Mouse (Mus musculus) forebrain, embryonic 14.5 days (tissue): ENCODE measurements around the gene Fkbpl. TPM values are rescaled to one million over a fixed set of nuclear protein-coding genes. Genes with fewer than 3 reads are reported as not detected.

Experiments
- ATAC-seq: fragments of 200-750 bp; cut with Nextera tagmentation; 2 replicates; pipeline ENCODE4 v1.8.0; 2017; ENCODE audit warnings: mild to moderate bottlenecking, moderate library complexity
- DNase-seq: peaks from one replicate; pipeline ENCODE4 v3.0.0-alpha.2; 2015; ENCODE audit warnings: low spot score
- H3K27ac ChIP-seq: fragments of 300-500 bp; sonication (generic); 2 replicates; pipeline ENCODE4 v1.5.1; 2014; ENCODE audit warnings: low read depth, mild to moderate bottlenecking, control low read depth, low read length, moderate library complexity
- H3K27me3 ChIP-seq: fragments of 300-500 bp; sonication (generic); replicated peaks from 2 replicates; pipeline ENCODE4 v1.6.1; 2014; ENCODE audit warnings: low read length, control low read depth, mixed read lengths; ENCODE audit not compliant: control insufficient read depth, insufficient read depth
- H3K36me3 ChIP-seq: fragments of 300-500 bp; sonication (generic); 2 replicates; pipeline ENCODE4 v1.6.1; 2014; ENCODE audit warnings: low read length, control low read depth; ENCODE audit not compliant: control insufficient read depth, insufficient read depth
- H3K4me1 ChIP-seq: fragments of 300-500 bp; sonication (generic); 2 replicates; pipeline ENCODE4 v1.6.1; 2014; ENCODE audit warnings: antibody characterized with exemption, low read length, control low read depth; ENCODE audit not compliant: control insufficient read depth, insufficient read depth
- H3K4me2 ChIP-seq: fragments of 300-500 bp; sonication (generic); 2 replicates; pipeline ENCODE4 v1.6.1; 2014; ENCODE audit warnings: mild to moderate bottlenecking, control low read depth, low read length
- H3K4me3 ChIP-seq: fragments of 300-500 bp; sonication (generic); 2 replicates; pipeline ENCODE4 v1.5.1; 2014; ENCODE audit warnings: low read depth, low read length, control low read depth
- H3K9ac ChIP-seq: fragments of 300-500 bp; sonication (generic); 2 replicates; pipeline ENCODE4 v1.6.1; 2014; ENCODE audit warnings: mild to moderate bottlenecking, low read length, control low read depth, moderate library complexity
- H3K9me3 ChIP-seq: fragments of 300-500 bp; sonication (generic); replicated peaks from 2 replicates; pipeline ENCODE4 v1.6.1; 2016; ENCODE audit warnings: low read length, control low read depth, mixed read lengths; ENCODE audit not compliant: control insufficient read depth
- WGBS: fragments of 180-500 bp; shearing (Covaris S2); extraction: QIAGEN DNeasy Blood & Tissue Kit; methylation state at CpG from one replicate; pipeline ENCODE4 v1.1.7; 2014; 5-methylcytosine and 5-hydroxymethylcytosine counted together
- polyA plus RNA-seq: library from polyadenylated mRNA; unstranded; fragments of >200 nt; fragmentation: Nextera tagmentation; extraction: Ambion mirVana; gene quantifications from 2 replicates; pipeline ENCODE4 v1.2.1, GENCODE M21; 2014

Fkbpl gene
- polyA plus RNA-seq, 1 experiment from 2014 or later = 12.6 TPM

GRCm38 (mm10) chr17:34605609-34606008 lies 39.0 kb upstream of the Fkbpl start:
- Histone ChIP-seq H3K27me3 (no peaks in the 10 kb centered on the region), H3K9me3 (no peaks in the 10 kb centered on the region), H3K4me2 (peak overlapping the region; percentile 77), H3K4me1 (peaks cover 23% of the 10 kb centered on the region), H3K9ac (peak overlapping the region; percentile 98), H3K27ac (peak overlapping the region; percentile 85), H3K4me3 (peak overlapping the region; percentile 92), H3K36me3 (peaks cover 21% of the 10 kb centered on the region)
- WGBS = 0% methylated on average over 21 of the region's 30 CpGs
- peak; percentile 57 for ATAC-seq
- DNase-seq = peak; percentile 97

GRCm38 (mm10) chr17:34606186-34607039 lies 38.2 kb upstream of the Fkbpl start:
- whole genome bisulfite sequencing = 17% methylated on average over 32 of the region's 32 CpGs
- H3K4me1 ChIP-seq = peaks cover 23% of the 10 kb centered on the region
- no peaks in the 10 kb centered on the region for H3K27me3 ChIP-seq

GRCm38 (mm10) chr17:34607997-34608396 lies 36.6 kb upstream of the Fkbpl start:
- H3K4me3 ChIP-seq = no peak overlapping the region
- no peaks in the 10 kb centered on the region for H3K27me3 ChIP-seq
- ATAC-seq = no peak
- H3K9ac ChIP-seq = no peak overlapping the region
- no peaks in the 10 kb centered on the region for H3K9me3 ChIP-seq
- H3K4me2 ChIP-seq = no peak overlapping the region
- H3K4me1 ChIP-seq = peaks cover 19% of the 10 kb centered on the region
- no peak for DNase-seq
- H3K36me3 ChIP-seq = peaks cover 30% of the 10 kb centered on the region
- WGBS = 76% methylated on average over 7 of the region's 7 CpGs
- H3K27ac ChIP-seq = no peak overlapping the region

More at GRCm38 (mm10) chr17:34606186-34607039, 38.2 kb upstream of the Fkbpl start:
- Histone ChIP-seq H3K9me3 (no peaks in the 10 kb centered on the region), H3K4me3 (peak overlapping the region; percentile 92), H3K9ac (peak overlapping the region; percentile 98), H3K4me2 (peak overlapping the region; percentile 77), H3K27ac (peak overlapping the region; percentile 85), H3K36me3 (peaks cover 21% of the 10 kb centered on the region)
- DNase-seq (no peak), ATAC-seq (no peak)

GRCm38 (mm10) chr17:34611050-34611449 lies 33.5 kb upstream of the Fkbpl start:
- H3K4me3 ChIP-seq = no peak overlapping the region
- WGBS = 92% methylated on average over 8 of the region's 8 CpGs
- H3K4me2 ChIP-seq = no peak overlapping the region
- H3K36me3 ChIP-seq = peaks cover 59% of the 10 kb centered on the region
- DNase-seq = no peak
- no peaks in the 10 kb centered on the region for H3K9me3 ChIP-seq
- no peaks in the 10 kb centered on the region for H3K27me3 ChIP-seq
- no peak overlapping the region for H3K27ac ChIP-seq
- ATAC-seq = no peak
- H3K4me1 ChIP-seq = peaks cover 9% of the 10 kb centered on the region
- no peak overlapping the region for H3K9ac ChIP-seq

GRCm38 (mm10) chr17:34613054-34613645 lies 31.4 kb upstream of the Fkbpl start:
- Histone ChIP-seq H3K9me3 (no peaks in the 10 kb centered on the region), H3K4me3 (no peak overlapping the region), H3K4me2 (no peak overlapping the region), H3K36me3 (peaks cover 73% of the 10 kb centered on the region), H3K4me1 (no peaks in the 10 kb centered on the region), H3K27ac (no peak overlapping the region), H3K9ac (no peak overlapping the region), H3K27me3 (no peaks in the 10 kb centered on the region)
- WGBS = 89% methylated on average over 11 of the region's 11 CpGs
- DNase-seq (no peak), ATAC-seq (no peak)

- H3K4me2 ChIP-seq = no peak overlapping the region
- H3K9ac ChIP-seq = no peak overlapping the region
- DNase-seq (no peak), ATAC-seq (no peak)
- peaks cover 71% of the 10 kb centered on the region for H3K36me3 ChIP-seq
- no peaks in the 10 kb centered on the region for H3K4me1 ChIP-seq
- H3K27ac ChIP-seq = no peak overlapping the region
- H3K9me3 ChIP-seq = no peaks in the 10 kb centered on the region
- no peaks in the 10 kb centered on the region for H3K27me3 ChIP-seq
- no peak overlapping the region for H3K4me3 ChIP-seq
- 84% methylated on average over 10 of the region's 10 CpGs for WGBS
These were observed 30.7 kb upstream of the Fkbpl start for GRCm38 (mm10) chr17:34613830-34614229.

- H3K4me2 ChIP-seq = no peak within 1 kb of the TSS
- DNase-seq (no peak), ATAC-seq (no peak)
- H3K27me3 ChIP-seq = no peaks in the 10 kb centered on the region
- 74% methylated on average over 6 of the region's 6 CpGs for WGBS
- H3K9me3 ChIP-seq = no peaks in the 10 kb centered on the region
- no peaks in the 10 kb centered on the region for H3K4me1 ChIP-seq
- H3K4me3 ChIP-seq = no peak within 1 kb of the TSS
- no peak within 1 kb of the TSS; the same call in 1 of the 2 replicates for H3K27ac ChIP-seq
- H3K9ac ChIP-seq = no peak within 1 kb of the TSS
- H3K36me3 ChIP-seq = peaks cover 73% of the 10 kb centered on the region
These were observed 28.7 kb upstream of the Fkbpl start, which contains the start of gene Egfl8 for GRCm38 (mm10) chr17:34615871-34616270. Egfl8 (minus strand) TSS chr17:34615971.

GRCm38 (mm10) chr17:34618999-34619398 lies 25.6 kb upstream of the Fkbpl start:
- no peaks in the 10 kb centered on the region for H3K9me3 ChIP-seq
- H3K27me3 ChIP-seq = no peaks in the 10 kb centered on the region
- no peaks in the 10 kb centered on the region for H3K4me1 ChIP-seq
- no peak overlapping the region for H3K27ac ChIP-seq
- no peak overlapping the region for H3K4me2 ChIP-seq
- peak; percentile 68 for DNase-seq
- no peak overlapping the region for H3K9ac ChIP-seq
- no peak for ATAC-seq
- H3K4me3 ChIP-seq = no peak overlapping the region
- peaks cover 68% of the 10 kb centered on the region for H3K36me3 ChIP-seq
- 10% methylated on average over 6 of the region's 6 CpGs for WGBS

- no peaks in the 10 kb centered on the region for H3K9me3 ChIP-seq
- no peak overlapping the region for H3K4me3 ChIP-seq
- H3K27me3 ChIP-seq = no peaks in the 10 kb centered on the region
- H3K9ac ChIP-seq = no peak overlapping the region
- H3K27ac ChIP-seq = no peak overlapping the region
- no peak for ATAC-seq
- H3K4me1 ChIP-seq = no peaks in the 10 kb centered on the region
- WGBS = 93% methylated on average over 8 of the region's 8 CpGs
- no peak overlapping the region for H3K4me2 ChIP-seq
- peaks cover 56% of the 10 kb centered on the region for H3K36me3 ChIP-seq
- no peak for DNase-seq
These were observed 23.6 kb upstream of the Fkbpl start for GRCm38 (mm10) chr17:34621006-34621405.
